Mouse (Mus musculus) NIH3T3 (cell line): ENCODE measurements around the gene Atp13a3.
A peak's percentile ranks its signal among the peaks of the same experiment; 100 is the strongest.

ENCODE experiments used
- DNase-seq: peaks from one replicate; pipeline ENCODE4 v3.0.0-alpha.2; 2012; ENCODE audit warnings: low read depth

Gene Atp13a3

DNA sequence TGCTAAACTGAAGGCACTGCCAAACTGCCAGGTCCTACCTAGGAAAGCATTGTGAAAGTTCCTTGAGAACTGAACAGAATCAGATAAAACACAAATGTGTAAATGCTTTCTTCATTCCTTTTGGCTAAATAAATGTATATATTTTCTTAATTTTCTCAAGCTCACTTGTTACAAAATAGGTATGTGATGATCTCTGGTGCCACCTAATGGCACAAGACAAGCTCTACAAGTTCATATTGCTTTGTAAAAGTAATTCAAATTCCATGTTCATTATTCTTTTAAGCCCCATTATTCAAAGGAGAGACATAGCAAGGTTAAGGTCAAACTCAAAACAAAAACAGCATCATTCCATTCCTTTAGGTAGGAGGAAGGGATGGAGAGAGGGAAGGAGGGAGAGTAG lies 91.5 kb downstream of the Atp13a3 start:
- peak; percentile 80 for DNase-seq

DNA sequence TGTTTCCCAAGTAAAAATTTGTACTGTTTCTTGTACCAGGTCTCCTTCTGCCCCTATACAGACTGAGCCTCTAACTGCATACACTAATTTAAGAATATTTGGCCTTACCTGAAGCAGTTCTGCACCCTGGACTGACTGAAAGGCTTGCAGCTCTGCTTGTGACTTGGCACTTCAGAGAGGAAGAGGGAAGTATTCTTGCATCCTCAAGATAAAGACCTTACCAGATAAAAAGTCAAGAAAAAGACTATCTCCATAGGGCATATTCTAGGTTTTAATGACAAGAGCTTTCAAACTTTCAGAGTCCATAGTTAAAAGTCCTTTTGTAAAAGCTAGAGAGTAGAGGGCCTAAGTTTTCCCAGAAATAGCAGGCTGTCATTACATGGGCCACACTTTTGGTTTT lies 95.1 kb downstream of the Atp13a3 start, which contains the start of gene Gp5:
Gene Gp5, minus strand, starts transcription at position 133 of the 400 bp plus-strand sequence.
- no peak for DNase-seq

GRCm38 (mm10) chr16:30310171-30310515 lies 95.6 kb downstream of the Atp13a3 start:
- no peak for DNase-seq

DNA sequence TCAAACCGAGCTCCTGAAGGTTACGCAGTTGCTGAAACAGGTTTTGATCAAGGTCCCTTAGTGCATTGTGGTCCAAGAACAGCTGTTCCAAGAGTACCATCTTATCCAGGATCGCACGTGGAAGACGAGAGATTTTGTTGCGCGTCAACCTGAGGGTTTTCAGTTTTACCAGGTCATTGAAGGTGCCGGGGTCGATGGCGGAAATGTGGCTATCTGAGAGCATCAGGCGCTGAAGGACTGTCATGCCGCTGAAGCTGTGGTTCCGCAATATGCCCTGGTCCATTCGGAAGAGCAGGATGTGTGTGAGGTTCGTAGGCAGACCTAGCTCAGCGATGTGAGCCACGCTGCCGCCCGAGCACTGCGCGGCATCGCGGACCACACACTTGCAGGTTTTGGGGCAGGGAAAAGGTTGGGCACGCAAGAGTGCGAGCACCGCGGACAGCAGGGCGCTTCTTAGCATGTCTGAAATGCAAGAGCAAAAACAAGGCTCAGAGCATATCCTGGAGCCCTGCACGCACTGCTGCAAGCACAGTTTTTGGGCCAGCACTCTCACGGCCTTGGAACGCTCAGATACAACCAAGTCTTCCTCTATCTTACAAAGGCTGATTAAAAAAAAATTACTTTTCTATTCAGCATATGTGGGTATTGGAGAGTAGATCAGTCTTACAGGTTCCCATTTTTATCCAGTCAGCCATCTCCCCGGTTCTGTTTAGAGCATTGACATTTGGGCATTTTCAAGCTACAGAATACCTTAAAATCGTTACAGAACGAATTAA lies 96.2 kb downstream of the Atp13a3 start:
- no peak for DNase-seq

GRCm38 (mm10) chr16:30308616-30309394 lies 97.0 kb downstream of the Atp13a3 start:
- no peak for DNase-seq

GRCm38 (mm10) chr16:30307961-30308615 lies 97.7 kb downstream of the Atp13a3 start:
- DNase-seq: no peak

DNA sequence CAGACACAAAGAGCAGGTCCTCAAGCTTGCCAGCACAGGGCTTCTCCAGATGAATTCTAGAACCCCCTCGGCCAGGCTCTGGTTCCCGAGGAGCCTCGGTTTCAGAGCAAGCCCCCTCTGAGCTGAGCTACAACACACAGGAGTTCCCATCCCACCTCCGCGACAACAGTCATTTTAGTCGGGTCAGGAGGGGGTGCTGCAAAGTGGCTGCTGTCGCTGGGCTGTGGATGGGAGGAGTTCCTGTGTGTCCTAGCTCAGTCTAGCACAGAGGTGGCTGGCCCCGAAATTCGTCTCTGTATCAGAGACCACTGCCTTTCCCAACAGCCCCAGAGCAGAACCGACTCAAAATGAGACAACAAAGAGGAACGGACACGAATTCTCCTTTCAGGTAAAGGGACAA lies 98.5 kb downstream of the Atp13a3 start:
- no peak for DNase-seq

DNA sequence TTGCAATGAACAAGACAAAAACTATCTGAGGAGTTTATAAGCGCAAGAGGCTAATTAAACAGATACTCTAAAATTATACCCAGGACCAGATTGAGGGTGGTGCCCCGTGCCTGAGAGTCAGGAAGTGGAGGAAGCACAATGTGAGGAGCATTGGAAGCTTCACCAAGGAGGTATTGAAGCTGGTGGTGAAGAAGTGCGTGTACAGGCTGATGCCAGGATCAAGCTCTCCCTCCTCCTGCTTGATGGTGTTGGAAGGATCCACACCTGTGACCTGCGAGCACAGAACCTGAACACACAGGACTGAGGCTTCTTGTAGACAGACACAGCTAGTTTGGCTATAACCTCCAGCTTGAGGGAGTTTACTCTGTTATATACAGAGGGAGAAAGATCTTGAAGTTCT lies 99.7 kb downstream of the Atp13a3 start:
- DNase-seq: no peak

GRCm38 (mm10) chr16:30304236-30304635 lies 101.5 kb downstream of the Atp13a3 start:
- DNase-seq: no peak

DNA sequence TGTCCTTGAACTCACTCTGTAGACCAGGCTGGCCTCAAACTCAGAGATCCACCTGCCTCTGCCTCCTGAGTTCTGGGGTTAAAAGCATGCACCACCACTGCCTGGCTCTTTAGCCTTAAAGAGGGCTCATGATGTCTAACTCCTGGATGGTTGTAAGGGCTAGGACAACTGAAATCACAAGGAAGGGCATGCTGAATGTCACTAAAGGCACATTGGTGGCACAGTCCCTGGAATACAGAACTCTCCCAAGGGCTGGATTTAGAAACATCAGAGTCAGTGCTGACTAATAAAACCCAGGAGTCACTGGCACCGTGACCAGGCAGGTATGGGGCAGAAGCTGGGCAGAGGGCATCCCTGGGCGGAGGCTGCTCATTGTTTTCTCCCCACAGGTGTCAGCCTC lies 102.4 kb downstream of the Atp13a3 start:
- DNase-seq: no peak

DNA sequence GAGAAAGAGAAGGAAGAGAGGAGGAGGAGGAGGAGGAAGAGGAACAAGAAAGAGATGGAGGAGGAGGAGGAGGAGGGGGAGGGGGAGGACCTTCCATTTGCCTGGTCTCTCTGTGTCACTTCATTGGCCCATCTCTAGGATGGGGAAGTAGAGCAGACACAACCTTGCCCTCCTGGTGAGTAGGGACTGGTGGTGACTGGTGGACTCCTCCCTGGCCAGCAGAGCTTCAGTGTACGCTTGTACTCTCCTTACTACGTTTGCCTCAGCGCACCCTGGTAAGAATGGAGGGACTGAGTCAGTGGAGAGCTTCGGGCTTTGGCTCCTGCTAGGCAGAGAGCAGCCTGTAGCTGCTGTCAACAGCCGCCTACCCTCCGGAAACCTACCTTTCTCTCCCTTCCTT lies 103.1 kb downstream of the Atp13a3 start:
- no peak for DNase-seq

DNA sequence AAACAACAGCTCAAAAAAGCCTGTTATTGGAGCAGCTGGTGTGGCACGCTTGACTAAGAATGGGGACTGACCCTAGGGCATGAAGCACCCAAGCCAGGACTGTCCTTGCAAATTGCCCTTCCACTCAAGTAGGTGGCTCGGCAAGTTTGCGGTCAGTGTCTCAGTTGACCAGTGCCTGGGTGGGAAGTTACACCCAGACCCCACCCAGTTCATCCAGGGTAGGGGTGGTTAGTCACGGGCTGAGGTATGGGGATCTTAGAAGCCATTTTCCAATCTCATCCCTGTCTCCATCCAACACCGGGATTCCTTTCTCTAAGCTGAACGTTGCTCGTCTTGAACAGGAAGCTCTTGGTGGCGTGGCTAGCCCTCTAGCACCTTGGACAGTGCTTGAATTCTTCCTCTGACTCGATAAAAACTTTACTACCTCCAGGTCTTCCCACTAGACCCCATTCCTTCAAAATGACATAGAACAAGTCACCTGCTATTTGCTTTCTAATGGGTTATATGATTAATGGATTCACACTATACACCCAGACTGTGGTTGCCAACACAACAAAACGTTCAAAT lies 106.0 kb downstream of the Atp13a3 start:
- DNase-seq: peak; percentile 42

- no peak for DNase-seq
Observed at GRCm38 (mm10) chr16:30297450-30297849, 108.3 kb downstream of the Atp13a3 start.

DNA sequence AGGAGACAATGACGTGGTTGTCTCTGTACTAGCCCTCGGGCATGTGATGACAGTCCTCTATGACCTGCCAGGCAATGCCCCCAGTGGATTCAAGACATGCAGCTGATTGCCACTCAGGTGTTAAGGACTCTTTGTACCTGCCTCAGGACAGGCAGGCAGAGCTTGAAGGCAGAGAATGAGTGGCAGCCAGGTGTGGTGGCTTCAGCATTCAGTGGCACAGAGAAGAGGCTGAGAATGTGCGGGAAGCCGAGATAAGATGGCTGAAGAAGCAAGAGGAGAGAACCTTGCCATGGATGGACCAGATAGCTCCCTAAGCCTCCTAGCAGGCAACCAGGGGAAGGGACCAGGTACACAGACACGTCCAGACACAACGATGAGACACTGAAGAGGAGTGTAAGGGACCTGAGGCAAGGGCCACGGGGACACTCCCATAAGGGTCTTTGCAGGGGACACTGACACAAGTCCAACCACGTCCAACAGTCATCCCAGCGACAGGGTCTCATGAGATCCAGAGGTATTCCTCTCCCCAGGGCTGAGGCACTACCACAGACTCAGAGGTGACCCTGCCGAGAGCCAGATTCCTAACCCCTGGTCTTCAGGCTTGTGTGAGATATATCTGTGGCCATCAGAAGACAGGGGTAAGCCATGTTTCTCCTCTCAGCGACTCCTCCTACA lies 109.0 kb downstream of the Atp13a3 start:
- DNase-seq: no peak

- no peak for DNase-seq
Observed at GRCm38 (mm10) chr16:30295106-30295505, 110.7 kb downstream of the Atp13a3 start.

DNA sequence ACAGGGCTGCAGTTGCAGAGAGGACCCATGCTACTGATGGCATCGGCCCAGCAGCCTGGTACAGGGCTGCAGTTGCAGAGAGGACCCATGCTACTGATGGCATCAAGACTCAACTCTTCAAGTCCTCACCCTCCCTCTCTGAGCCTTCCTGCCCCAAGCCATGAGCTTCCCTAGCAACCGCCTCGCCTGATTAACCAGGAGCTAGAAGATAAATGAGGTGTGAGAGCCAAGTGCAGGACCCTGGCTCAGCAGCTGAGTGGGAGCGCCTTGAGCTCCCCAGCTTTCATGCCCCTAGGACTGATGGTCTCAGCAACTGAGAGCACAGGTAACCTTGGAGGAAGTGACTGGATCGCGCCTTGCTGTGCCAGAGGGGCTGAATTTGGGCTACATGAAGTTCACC lies 115.3 kb downstream of the Atp13a3 start:
- DNase-seq: no peak

DNA sequence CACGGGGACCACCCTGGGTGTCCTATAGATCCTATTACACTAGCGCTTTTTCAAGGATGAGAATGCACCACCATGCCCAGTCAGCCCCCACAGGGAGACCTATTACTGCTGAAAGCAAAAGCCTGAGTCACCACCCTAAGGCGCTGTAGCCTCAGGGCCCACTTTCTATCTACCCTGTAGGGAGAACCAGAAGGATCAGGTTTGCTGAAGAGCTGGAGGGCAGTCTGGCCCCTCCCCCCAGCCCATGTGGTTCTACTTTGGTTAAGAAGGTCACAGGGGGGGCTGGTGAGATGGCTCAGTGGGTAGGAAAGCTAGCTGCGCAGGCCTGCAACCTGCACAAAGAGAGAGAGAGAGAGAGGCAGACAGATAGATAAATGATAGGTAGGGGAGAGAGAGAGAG lies 120.1 kb downstream of the Atp13a3 start:
- peak; percentile 85 for DNase-seq

- peak; percentile 60 for DNase-seq
Observed at GRCm38 (mm10) chr16:30283743-30284337, 121.9 kb downstream of the Atp13a3 start.

DNA sequence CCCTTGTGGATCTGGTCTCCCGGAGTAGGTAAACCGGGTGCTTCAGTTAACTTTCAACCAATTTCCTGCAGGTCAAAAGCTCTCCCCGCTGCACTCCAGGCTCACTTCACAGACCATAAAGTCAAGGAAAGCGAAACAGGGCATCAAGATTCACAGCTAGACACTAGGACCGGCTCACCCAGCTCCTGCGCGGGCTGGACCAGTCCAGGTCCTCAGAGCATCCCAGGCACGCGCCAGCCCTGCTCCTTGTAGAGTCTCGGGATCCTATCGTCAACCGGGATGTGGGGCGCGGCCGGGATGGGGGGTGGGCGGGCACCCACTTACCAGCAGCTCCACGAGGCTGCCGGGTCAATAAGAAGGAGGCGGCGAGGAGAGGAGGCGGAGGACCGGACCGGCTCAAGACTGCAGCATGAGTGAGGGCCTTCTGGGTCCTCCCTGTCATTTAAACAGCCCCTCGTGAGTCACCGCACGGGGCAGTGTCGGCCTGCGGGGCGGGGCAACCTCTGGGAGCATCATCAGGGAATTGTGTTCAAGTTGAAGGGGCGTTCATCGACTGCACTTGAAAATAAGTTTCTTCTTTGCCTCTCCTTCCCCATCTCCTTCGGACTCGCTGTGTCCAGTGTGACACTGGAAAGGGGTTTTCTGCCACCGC lies 122.8 kb downstream of the Atp13a3 start, which contains the start of gene Lrrc15:
Gene Lrrc15, minus strand, starts transcription at position 413 of the 652 bp plus-strand sequence.
- no peak for DNase-seq

GRCm38 (mm10) chr16:30280676-30281297 lies 125.0 kb downstream of the Atp13a3 start:
- peak; percentile 31 for DNase-seq
